Mouse (Mus musculus): ENCODE measurements at regions not wholly inside any gene's neighbourhood (a gene's known extent, or its start where the extent isn't known, plus 50 kb on each side); places are given as distances from the start of the nearest gene placed in this dataset.
A peak's percentile ranks its signal among the peaks of the same experiment; 100 is the strongest.

- 61% methylated on average over 4 of the region's 4 CpGs for WGBS
Measured at GRCm38 (mm10) chr10:17075147-17075546, 647.9 kb upstream of the Cited2 start.

GRCm38 (mm10) chr10:17075576-17075975, 647.4 kb upstream of the Cited2 start:
- no peaks in the 10 kb centered on the region for H3K9me3 ChIP-seq
- no peak overlapping the region for H3K9ac ChIP-seq
- no peaks in the 10 kb centered on the region for H3K36me3 ChIP-seq (replicated peaks)
- no peak overlapping the region for H3K4me2 ChIP-seq
- ATAC-seq (ENCODE audit: low FRiP score): no peak
- WGBS: 4% methylated on average over 2 of the region's 2 CpGs
- peaks cover 21% of the 10 kb centered on the region for H3K4me1 ChIP-seq
- no peak overlapping the region for H3K4me3 ChIP-seq (replicated peaks)
- H3K27ac ChIP-seq: no peak overlapping the region
- no peaks in the 10 kb centered on the region for H3K27me3 ChIP-seq

More at GRCm38 (mm10) chr10:17075147-17075546, 647.9 kb upstream of the Cited2 start:
- H3K9ac ChIP-seq: no peak overlapping the region
- no peak overlapping the region for H3K4me3 ChIP-seq (replicated peaks)
- H3K4me1 ChIP-seq: peaks cover 21% of the 10 kb centered on the region
- H3K36me3 ChIP-seq (replicated peaks): no peaks in the 10 kb centered on the region
- no peak overlapping the region for H3K27ac ChIP-seq
- H3K27me3 ChIP-seq: no peaks in the 10 kb centered on the region
- H3K4me2 ChIP-seq: no peak overlapping the region
- ATAC-seq (ENCODE audit: low FRiP score): no peak
- H3K9me3 ChIP-seq: no peaks in the 10 kb centered on the region

- Histone ChIP-seq H3K9me3 (no peaks in the 10 kb centered on the region), H3K9ac (no peak overlapping the region), H3K4me3 (replicated peaks) (no peak overlapping the region), H3K27ac (no peak overlapping the region), H3K4me2 (no peak overlapping the region), H3K4me1 (peaks cover 21% of the 10 kb centered on the region), H3K36me3 (replicated peaks) (no peaks in the 10 kb centered on the region), H3K27me3 (no peaks in the 10 kb centered on the region)
- ATAC-seq (ENCODE audit: low FRiP score): no peak
- 81% methylated on average over 4 of the region's 4 CpGs for WGBS
Measured at GRCm38 (mm10) chr10:17076186-17076585, 646.8 kb upstream of the Cited2 start.

GRCm38 (mm10) chr10:17077580-17077979, 645.4 kb upstream of the Cited2 start:
- no peak overlapping the region for H3K27ac ChIP-seq
- no peak overlapping the region for H3K4me3 ChIP-seq (replicated peaks)
- no peak overlapping the region for H3K4me2 ChIP-seq
- H3K36me3 ChIP-seq (replicated peaks): no peaks in the 10 kb centered on the region
- WGBS: 82% methylated on average over 2 of the region's 2 CpGs
- H3K9me3 ChIP-seq: no peaks in the 10 kb centered on the region
- no peak overlapping the region for H3K9ac ChIP-seq
- no peak for ATAC-seq (ENCODE audit: low FRiP score)
- peaks cover 21% of the 10 kb centered on the region for H3K4me1 ChIP-seq
- H3K27me3 ChIP-seq: no peaks in the 10 kb centered on the region

- Histone ChIP-seq H3K4me2 (no peak overlapping the region), H3K27me3 (no peaks in the 10 kb centered on the region), H3K4me1 (0 out of 2 replicates have a peak, but pooled peaks cover under 1% of the 10 kb centered on the region), H3K27ac (no peak overlapping the region), H3K4me3 (replicated peaks) (no peak overlapping the region), H3K36me3 (replicated peaks) (no peaks in the 10 kb centered on the region), H3K9me3 (no peaks in the 10 kb centered on the region), H3K9ac (no peak overlapping the region)
- ATAC-seq (ENCODE audit: low FRiP score): no peak
- 84% methylated on average over 5 of the region's 5 CpGs for WGBS
Measured at GRCm38 (mm10) chr10:17080818-17081217, 642.2 kb upstream of the Cited2 start.

- 89% methylated on average over 4 of the region's 4 CpGs for WGBS
- no peak overlapping the region for H3K4me2 ChIP-seq
- no peaks in the 10 kb centered on the region for H3K36me3 ChIP-seq (replicated peaks)
- H3K4me1 ChIP-seq: no peaks in the 10 kb centered on the region
- H3K9me3 ChIP-seq: no peaks in the 10 kb centered on the region
- H3K4me3 ChIP-seq (replicated peaks): no peak overlapping the region
- H3K9ac ChIP-seq: no peak overlapping the region
- H3K27ac ChIP-seq: no peak overlapping the region
- ATAC-seq (ENCODE audit: low FRiP score): no peak
- H3K27me3 ChIP-seq: no peaks in the 10 kb centered on the region
Measured at GRCm38 (mm10) chr10:17082926-17083325, 640.1 kb upstream of the Cited2 start.

- 0% methylated on average over 1 of the region's 1 CpGs for WGBS
- Histone ChIP-seq H3K4me1 (peaks cover 12% of the 10 kb centered on the region), H3K9me3 (no peaks in the 10 kb centered on the region), H3K27ac (0 out of 2 replicates have a peak overlapping the region, but pooled peaks have one; percentile 15), H3K4me2 (no peak overlapping the region), H3K4me3 (replicated peaks) (no peak overlapping the region), H3K36me3 (replicated peaks) (no peaks in the 10 kb centered on the region), H3K27me3 (no peaks in the 10 kb centered on the region), H3K9ac (no peak overlapping the region)
- peak; percentile 64; the same call in 1 of the 2 replicates for ATAC-seq (ENCODE audit: low FRiP score)
Measured at GRCm38 (mm10) chr10:17102065-17102464, 621.0 kb upstream of the Cited2 start.

GRCm38 (mm10) chr10:17103416-17103815, 619.6 kb upstream of the Cited2 start:
- Histone ChIP-seq H3K9me3 (no peaks in the 10 kb centered on the region), H3K36me3 (replicated peaks) (no peaks in the 10 kb centered on the region), H3K4me1 (peaks cover 12% of the 10 kb centered on the region), H3K27me3 (no peaks in the 10 kb centered on the region), H3K4me2 (no peak overlapping the region), H3K9ac (no peak overlapping the region), H3K27ac (no peak overlapping the region), H3K4me3 (replicated peaks) (no peak overlapping the region)
- WGBS: 83% methylated on average over 2 of the region's 2 CpGs
- ATAC-seq (ENCODE audit: low FRiP score): no peak

- peaks cover 5% of the 10 kb centered on the region for H3K4me1 ChIP-seq
- no peaks in the 10 kb centered on the region for H3K27me3 ChIP-seq
- 97% methylated on average over 1 of the region's 1 CpGs for WGBS
- H3K9me3 ChIP-seq: no peaks in the 10 kb centered on the region
- no peak overlapping the region for H3K4me3 ChIP-seq (replicated peaks)
- H3K36me3 ChIP-seq (replicated peaks): no peaks in the 10 kb centered on the region
- no peak overlapping the region for H3K27ac ChIP-seq
- H3K4me2 ChIP-seq: no peak overlapping the region
- no peak for ATAC-seq (ENCODE audit: low FRiP score)
- H3K9ac ChIP-seq: no peak overlapping the region
Measured at GRCm38 (mm10) chr10:17106831-17107230, 616.2 kb upstream of the Cited2 start.

- 77% methylated on average over 2 of the region's 2 CpGs for WGBS
- ATAC-seq (ENCODE audit: low FRiP score): no peak
- H3K9me3 ChIP-seq: no peaks in the 10 kb centered on the region
- no peak overlapping the region for H3K27ac ChIP-seq
- no peaks in the 10 kb centered on the region for H3K27me3 ChIP-seq
- no peak overlapping the region for H3K9ac ChIP-seq
- H3K4me1 ChIP-seq: no peaks in the 10 kb centered on the region
- no peak overlapping the region for H3K4me2 ChIP-seq
- no peaks in the 10 kb centered on the region for H3K36me3 ChIP-seq (replicated peaks)
- H3K4me3 ChIP-seq (replicated peaks): no peak overlapping the region
Measured at GRCm38 (mm10) chr10:17111071-17111470, 611.9 kb upstream of the Cited2 start.

- Histone ChIP-seq H3K4me3 (replicated peaks) (no peak overlapping the region), H3K9me3 (no peaks in the 10 kb centered on the region), H3K4me2 (no peak overlapping the region), H3K27ac (no peak overlapping the region), H3K36me3 (replicated peaks) (no peaks in the 10 kb centered on the region), H3K9ac (no peak overlapping the region), H3K27me3 (no peaks in the 10 kb centered on the region), H3K4me1 (no peaks in the 10 kb centered on the region)
- 88% methylated on average over 4 of the region's 4 CpGs for whole genome bisulfite sequencing
- no peak for ATAC-seq (ENCODE audit: low FRiP score)
Measured at GRCm38 (mm10) chr10:17114805-17115204, 608.2 kb upstream of the Cited2 start.

GRCm38 (mm10) chr10:17129391-17130163, 593.4 kb upstream of the Cited2 start:
- Histone ChIP-seq H3K27ac (no peak overlapping the region), H3K4me2 (no peak overlapping the region), H3K27me3 (no peaks in the 10 kb centered on the region), H3K4me3 (replicated peaks) (no peak overlapping the region), H3K36me3 (replicated peaks) (no peaks in the 10 kb centered on the region), H3K4me1 (no peaks in the 10 kb centered on the region), H3K9me3 (peaks cover 5% of the 10 kb centered on the region; the same call in 1 of the 2 replicates), H3K9ac (no peak overlapping the region)
- WGBS: 90% methylated on average over 4 of the region's 4 CpGs
- ATAC-seq (ENCODE audit: low FRiP score): no peak

GRCm38 (mm10) chr10:17130661-17131060, 592.4 kb upstream of the Cited2 start:
- Histone ChIP-seq H3K27ac (no peak overlapping the region), H3K4me2 (no peak overlapping the region), H3K27me3 (no peaks in the 10 kb centered on the region), H3K36me3 (replicated peaks) (no peaks in the 10 kb centered on the region), H3K4me3 (replicated peaks) (no peak overlapping the region), H3K4me1 (no peaks in the 10 kb centered on the region), H3K9me3 (no peaks in the 10 kb centered on the region), H3K9ac (no peak overlapping the region)
- WGBS: 98% methylated on average over 1 of the region's 1 CpGs
- ATAC-seq (ENCODE audit: low FRiP score): no peak
